ENCODE assay signal across 15 mouse cellular contexts in genomic region chr9:122241812-122242400, GRCm38 (mm10). TPM values are rescaled to one million over a fixed set of nuclear protein-coding genes. Genes with fewer than 3 reads are reported as not detected.
DNase-seq lines count a peak whose midpoint lies in the region; ATAC-seq lines count a peak whose summit lies in the region.
"Had no signal": no experiment of that assay in that cellular context is flagged by ENCODE, and none has a peak within 500 bp of the region (broad histone marks: within the 10 kb centered on the region; RNA-seq: fewer than 3 reads in every experiment).

No protein-coding gene starts in this region.

- no peak overlapping the region for H3K9ac ChIP-seq in forebrain, embryonic 14.5 days (ENCODE audit: low read length)
- H3K9ac ChIP-seq in forebrain, embryonic 12.5 days = no peak overlapping the region
- H3K9ac ChIP-seq in embryonic facial prominence, embryonic 11.5 days (replicated peaks; ENCODE audit: low read length) = no peak overlapping the region
- H3K9ac ChIP-seq: embryonic facial prominence, embryonic 12.5 days; forebrain, postnatal 0 days; liver, embryonic 14.5 days had no signal

- no peak overlapping the region for H3K4me2 ChIP-seq in forebrain, embryonic 14.5 days (ENCODE audit: low read length)
- H3K4me2 ChIP-seq in forebrain, embryonic 12.5 days = no peak overlapping the region
- H3K4me2 ChIP-seq in embryonic facial prominence, embryonic 11.5 days (ENCODE audit: low read depth, low read length) = no peak overlapping the region
- H3K4me2 ChIP-seq: embryonic facial prominence, embryonic 12.5 days had no signal

- 59% methylated on average over 10 of the region's 10 CpGs for WGBS in forebrain, embryonic 14.5 days
- WGBS in forebrain, embryonic 12.5 days = 69% methylated on average over 10 of the region's 10 CpGs
- 56% methylated on average over 10 of the region's 10 CpGs for WGBS in embryonic facial prominence, embryonic 11.5 days

- peak; percentile 46 for DNase-seq in forebrain, embryonic 14.5 days (ENCODE audit: low spot score)
- peak; percentile 27 for DNase-seq in thymus, postnatal 14 days
- no peak for DNase-seq in thymus, adult 18-20 months
- DNase-seq in embryonic facial prominence, embryonic 11.5 days (ENCODE audit: low spot score) = peak; percentile 34
- DNase-seq in spleen, postnatal 36 days (ENCODE audit: low spot score in 2 of 2) = peak; percentile 53 to 60
- DNase-seq in frontal cortex, postnatal 25 days (ENCODE audit: low spot score in 2 of 2) = no peak
- no peak for DNase-seq in adrenal gland, postnatal 36 days
- DNase-seq: adrenal gland, postnatal 10 days; forebrain, postnatal 0 days; kidney, adult 18-20 months; lung, postnatal 36 days had no signal

- no peak overlapping the region for H3K27ac ChIP-seq in forebrain, embryonic 14.5 days (ENCODE audit: low read depth, low read length)
- no peak overlapping the region for H3K27ac ChIP-seq in forebrain, embryonic 12.5 days
- H3K27ac ChIP-seq in embryonic facial prominence, embryonic 11.5 days (replicated peaks; ENCODE audit: low read depth, low read length) = no peak overlapping the region
- H3K27ac ChIP-seq: embryonic facial prominence, embryonic 12.5 days; layer of hippocampus, adult 2 months; liver, embryonic 14.5 days had no signal

- ATAC-seq in forebrain, embryonic 14.5 days = 0 out of 2 replicates have a peak, but pooled peaks have one; percentile 35
- no peak; the same call in 1 of the 2 replicates for ATAC-seq in forebrain, embryonic 12.5 days (ENCODE audit: low FRiP score)
- no peak for ATAC-seq in embryonic facial prominence, embryonic 11.5 days (replicated peaks; ENCODE audit: insufficient number of reproducible peaks, low FRiP score, low TSS enrichment, low read depth)
- ATAC-seq: forebrain, postnatal 0 days had no signal

- no peaks in the 10 kb centered on the region for H3K9me3 ChIP-seq in forebrain, embryonic 14.5 days (replicated peaks; ENCODE audit: control insufficient read depth, low read length)
- H3K9me3 ChIP-seq in forebrain, embryonic 12.5 days = no peaks in the 10 kb centered on the region
- no peaks in the 10 kb centered on the region for H3K9me3 ChIP-seq in embryonic facial prominence, embryonic 11.5 days (replicated peaks; ENCODE audit: control insufficient read depth, low read length)
- H3K9me3 ChIP-seq: embryonic facial prominence, embryonic 12.5 days had no signal

- H3K27me3 ChIP-seq in forebrain, embryonic 14.5 days (replicated peaks; ENCODE audit: control insufficient read depth, insufficient read depth, low read length) = no peaks in the 10 kb centered on the region
- no peaks in the 10 kb centered on the region for H3K27me3 ChIP-seq in forebrain, embryonic 12.5 days
- H3K27me3 ChIP-seq in embryonic facial prominence, embryonic 11.5 days (ENCODE audit: control insufficient read depth, insufficient read depth, low read length) = no peaks in the 10 kb centered on the region
- H3K27me3 ChIP-seq: embryonic facial prominence, embryonic 12.5 days had no signal

- H3K4me1 ChIP-seq in forebrain, embryonic 14.5 days (ENCODE audit: control insufficient read depth, insufficient read depth, low read length) = no peaks in the 10 kb centered on the region; the same call in 1 of the 2 replicates
- peaks cover 19% of the 10 kb centered on the region for H3K4me1 ChIP-seq in forebrain, embryonic 12.5 days
- no peaks in the 10 kb centered on the region for H3K4me1 ChIP-seq in embryonic facial prominence, embryonic 11.5 days (ENCODE audit: control insufficient read depth, insufficient read depth, low read length)

- no peaks in the 10 kb centered on the region for H3K36me3 ChIP-seq in forebrain, embryonic 14.5 days (ENCODE audit: control insufficient read depth, insufficient read depth, low read length)
- peaks cover 6% of the 10 kb centered on the region for H3K36me3 ChIP-seq in forebrain, embryonic 12.5 days (replicated peaks)
- no peaks in the 10 kb centered on the region for H3K36me3 ChIP-seq in embryonic facial prominence, embryonic 11.5 days (replicated peaks; ENCODE audit: control insufficient read depth, insufficient read depth, low read depth, low read length)

- no peak overlapping the region for H3K4me3 ChIP-seq in forebrain, embryonic 14.5 days (ENCODE audit: low read depth, low read length)
- no peak overlapping the region for H3K4me3 ChIP-seq in forebrain, embryonic 12.5 days (replicated peaks)
- no peak overlapping the region for H3K4me3 ChIP-seq in embryonic facial prominence, embryonic 11.5 days (ENCODE audit: low read depth, low read length)
- H3K4me3 ChIP-seq: embryonic facial prominence, embryonic 12.5 days; layer of hippocampus, adult 2 months had no signal

RNA-seq across cellular contexts. Expression of gene Ano10, which starts 52.3 kb away (rescaled TPM):
- 42.4 and 45.2 TPM in 2 replicates for polyA plus RNA-seq in forebrain, embryonic 14.5 days (2014; fragmentation: Nextera tagmentation; extraction: Ambion mirVana)
- 36.4 and 37.0 TPM in 2 replicates for polyA plus RNA-seq in forebrain, embryonic 12.5 days (2016; fragmentation: Nextera tagmentation; extraction: Ambion mirVana)
- polyA plus RNA-seq in embryonic facial prominence, embryonic 11.5 days (2014; fragmentation: Nextera tagmentation; extraction: Ambion mirVana) = 35.2 and 40.1 TPM in 2 replicates
- 10 to 100 TPM; 61.7 to 95.9 TPM for total RNA-seq in adrenal gland, postnatal 36 days (2021)

Comparison
In these comparisons a context has a peak if more than half of its experiments do, and no peak if none do; other contexts are left out.
1. DNase-seq: peak in forebrain, embryonic 14.5 days (single experiment), thymus, postnatal 14 days (single experiment), embryonic facial prominence, embryonic 11.5 days (single experiment) and spleen, postnatal 36 days (2 of 2); none in thymus, adult 18-20 months (0 of 2), frontal cortex, postnatal 25 days (0 of 2) and adrenal gland, postnatal 36 days (0 of 2).